Mouse (Mus musculus): ENCODE measurements around the gene Ache. TPM values are rescaled to one million over a fixed set of nuclear protein-coding genes. Genes with fewer than 3 reads are reported as not detected.

The Ache gene
- polyA plus RNA-seq, 1 experiment from 2014 or later = 56.7 TPM

DNA sequence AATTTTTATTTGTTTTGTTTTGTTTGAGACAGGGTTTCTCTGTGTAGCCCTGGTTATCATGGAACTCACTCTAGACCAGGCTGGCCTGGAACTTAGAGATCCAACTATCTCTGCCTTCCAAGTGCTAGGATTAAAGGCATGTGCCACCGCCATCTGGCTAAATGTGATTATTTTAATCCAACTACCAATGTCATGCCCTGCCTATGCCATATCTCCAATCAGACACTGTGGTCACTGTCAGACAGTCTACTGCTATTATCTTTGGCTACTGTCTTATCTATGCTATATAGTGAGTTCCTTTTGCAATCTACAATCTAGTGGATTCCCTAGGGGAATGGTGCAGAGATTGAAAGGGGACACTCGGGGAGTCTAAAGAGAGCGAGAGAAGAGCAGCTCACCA lies 33.7 kb downstream of the Ache start:
- Histone ChIP-seq H3K4me1 (replicated peaks; ENCODE audit: control insufficient read depth, insufficient read depth, low read length) (no peaks in the 10 kb centered on the region), H3K27me3 (ENCODE audit: control insufficient read depth, insufficient read depth, low read length) (no peaks in the 10 kb centered on the region), H3K9ac (no peak overlapping the region), H3K27ac (no peak overlapping the region), H3K9me3 (ENCODE audit: control insufficient read depth, low read length) (no peaks in the 10 kb centered on the region), H3K36me3 (replicated peaks; ENCODE audit: control insufficient read depth, insufficient read depth) (peaks cover 70% of the 10 kb centered on the region), H3K4me3 (replicated peaks; ENCODE audit: low read length) (no peak overlapping the region), H3K4me2 (replicated peaks) (no peak overlapping the region)
- DNase-seq (ENCODE audit: low spot score) (no peak), ATAC-seq (ENCODE audit: low FRiP score) (no peak)
- WGBS = 94% methylated on average over 3 of the region's 3 CpGs

DNA sequence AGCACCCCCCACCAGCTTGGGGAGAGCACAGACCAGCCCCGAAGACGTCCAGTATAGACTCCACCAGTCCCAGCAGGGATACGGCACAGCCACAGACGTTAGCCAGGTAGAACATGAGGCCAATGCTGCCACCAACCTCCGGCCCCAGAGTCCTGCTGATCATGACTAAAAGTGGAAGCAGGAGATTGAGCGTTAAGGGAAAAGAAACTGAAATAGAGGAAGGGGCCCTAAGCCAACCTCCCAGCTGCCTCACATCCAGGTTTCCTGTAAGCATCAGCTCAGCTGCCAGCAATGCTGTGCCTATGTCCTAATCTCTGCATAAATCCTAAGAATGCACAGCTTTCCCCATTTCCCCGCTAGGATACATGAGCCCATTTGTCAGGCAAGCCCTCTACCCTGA lies 43.6 kb downstream of the Ache start:
- Histone ChIP-seq H3K27ac (no peak overlapping the region), H3K9me3 (ENCODE audit: control insufficient read depth, low read length) (no peaks in the 10 kb centered on the region), H3K9ac (no peak overlapping the region), H3K4me2 (replicated peaks) (no peak overlapping the region), H3K36me3 (replicated peaks; ENCODE audit: control insufficient read depth, insufficient read depth) (peaks cover 30% of the 10 kb centered on the region), H3K4me1 (replicated peaks; ENCODE audit: control insufficient read depth, insufficient read depth, low read length) (peaks cover 8% of the 10 kb centered on the region), H3K4me3 (replicated peaks; ENCODE audit: low read length) (no peak overlapping the region), H3K27me3 (ENCODE audit: control insufficient read depth, insufficient read depth, low read length) (no peaks in the 10 kb centered on the region)
- WGBS = 86% methylated on average over 7 of the region's 7 CpGs
- no peak for ATAC-seq (ENCODE audit: low FRiP score)
- DNase-seq (ENCODE audit: low spot score) = no peak

DNA sequence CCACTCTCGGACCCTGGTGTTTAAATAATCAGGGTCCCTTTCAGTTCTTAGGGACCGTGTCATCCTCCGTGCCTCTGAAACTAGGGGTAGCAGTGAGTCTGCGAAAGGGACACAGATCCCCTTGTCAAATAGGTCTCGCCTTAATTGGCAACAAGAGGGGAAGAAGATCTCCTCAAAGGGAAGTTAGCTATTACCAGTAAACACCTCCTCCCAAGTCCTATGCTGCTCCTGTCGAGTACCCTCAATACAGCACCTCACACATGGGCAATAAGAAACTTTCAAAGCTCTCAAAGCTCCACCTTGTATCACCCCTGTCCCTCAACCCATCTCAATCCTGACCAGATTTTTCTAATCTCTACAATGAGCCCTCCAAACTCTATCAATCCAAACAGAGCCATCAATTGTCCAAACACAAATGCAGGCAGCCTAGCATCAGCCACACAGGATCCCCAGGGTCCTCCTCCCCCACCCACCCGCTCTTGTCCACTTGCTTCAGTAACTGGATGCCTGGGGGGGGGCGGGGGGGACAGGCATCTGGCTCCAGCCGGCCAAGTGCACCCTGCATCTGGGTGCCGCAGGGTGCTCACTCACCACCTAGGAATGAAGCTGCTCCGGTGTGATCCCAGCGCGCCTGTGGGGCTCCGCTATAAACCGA lies 45.7 kb downstream of the Ache start:
- H3K4me2 ChIP-seq (replicated peaks) = peak overlapping the region; percentile 70
- DNase-seq (ENCODE audit: low spot score) = peak; percentile 26
- peaks cover 12% of the 10 kb centered on the region; the same call in 1 of the 2 replicates for H3K36me3 ChIP-seq (replicated peaks; ENCODE audit: control insufficient read depth, insufficient read depth)
- peak overlapping the region; percentile 76 for H3K27ac ChIP-seq
- H3K9me3 ChIP-seq (ENCODE audit: control insufficient read depth, low read length) = no peaks in the 10 kb centered on the region
- no peak; the same call in 1 of the 2 replicates for ATAC-seq (ENCODE audit: low FRiP score)
- peak overlapping the region; percentile 81 for H3K9ac ChIP-seq
- WGBS = 18% methylated on average over 15 of the region's 15 CpGs
- peaks cover 13% of the 10 kb centered on the region for H3K4me1 ChIP-seq (replicated peaks; ENCODE audit: control insufficient read depth, insufficient read depth, low read length)
- peak overlapping the region; percentile 59 for H3K4me3 ChIP-seq (replicated peaks; ENCODE audit: low read length)
- no peaks in the 10 kb centered on the region for H3K27me3 ChIP-seq (ENCODE audit: control insufficient read depth, insufficient read depth, low read length)

DNA sequence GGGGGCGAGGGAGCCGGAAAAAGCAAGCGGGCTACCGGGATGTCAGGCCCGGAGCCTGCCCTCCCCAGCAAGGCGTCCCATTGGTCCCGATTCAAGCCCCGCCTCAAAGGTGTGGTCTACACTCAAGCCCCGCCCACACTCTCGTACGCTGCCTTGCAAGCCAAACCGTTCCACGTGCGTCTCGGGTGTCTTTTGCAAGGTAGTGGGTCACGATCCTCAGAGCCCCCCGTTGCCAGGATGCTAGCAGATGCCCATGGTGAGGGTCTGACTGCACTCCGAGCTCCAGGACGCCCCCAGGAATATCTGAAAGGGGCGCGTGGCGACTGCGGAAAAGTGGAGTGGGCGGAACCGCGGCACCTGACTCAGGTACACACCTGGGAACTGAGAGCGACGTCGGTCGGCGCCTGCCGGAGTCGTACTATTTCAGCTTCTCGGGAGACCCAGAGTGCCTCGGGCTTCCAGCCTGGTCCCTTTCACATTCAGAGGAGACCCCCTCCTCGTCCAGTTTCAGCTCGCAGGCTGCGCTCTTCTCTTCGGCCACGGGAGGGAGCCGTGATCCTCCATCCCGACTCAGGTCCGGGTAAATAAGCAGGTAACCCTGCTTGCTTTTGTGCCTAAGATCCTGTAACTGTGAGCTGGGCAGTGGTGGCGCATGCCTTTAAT lies 46.3 kb downstream of the Ache start, which contains the start of gene Slc12a9:
TSS of gene Slc12a9 (minus strand) at position 86 of the 663 bp plus-strand sequence.
- DNase-seq (ENCODE audit: low spot score) (peak; percentile 96), ATAC-seq (ENCODE audit: low FRiP score) (peak; percentile 91)
- WGBS = under 1% methylated on average over 44 of the region's 44 CpGs
- Histone ChIP-seq H3K9me3 (ENCODE audit: control insufficient read depth, low read length) (no peaks in the 10 kb centered on the region), H3K27ac (peak within 1 kb of the TSS; percentile 76), H3K4me2 (replicated peaks) (peak within 1 kb of the TSS; percentile 70), H3K4me3 (replicated peaks; ENCODE audit: low read length) (peak within 1 kb of the TSS; percentile 59), H3K9ac (peak within 1 kb of the TSS; percentile 81), H3K27me3 (ENCODE audit: control insufficient read depth, insufficient read depth, low read length) (no peaks in the 10 kb centered on the region), H3K36me3 (replicated peaks; ENCODE audit: control insufficient read depth, insufficient read depth) (peaks cover 6% of the 10 kb centered on the region; the same call in 1 of the 2 replicates), H3K4me1 (replicated peaks; ENCODE audit: control insufficient read depth, insufficient read depth, low read length) (peaks cover 13% of the 10 kb centered on the region)

GRCm38 (mm10) chr5:137334317-137334716 lies 47.0 kb downstream of the Ache start:
- peak overlapping the region; percentile 70 for H3K4me2 ChIP-seq (replicated peaks)
- H3K27me3 ChIP-seq (ENCODE audit: control insufficient read depth, insufficient read depth, low read length) = no peaks in the 10 kb centered on the region
- H3K36me3 ChIP-seq (replicated peaks; ENCODE audit: control insufficient read depth, insufficient read depth) = peaks cover 4% of the 10 kb centered on the region; the same call in 1 of the 2 replicates
- no peak for ATAC-seq (ENCODE audit: low FRiP score)
- no peaks in the 10 kb centered on the region for H3K9me3 ChIP-seq (ENCODE audit: control insufficient read depth, low read length)
- no peak overlapping the region for H3K4me3 ChIP-seq (replicated peaks; ENCODE audit: low read length)
- H3K4me1 ChIP-seq (replicated peaks; ENCODE audit: control insufficient read depth, insufficient read depth, low read length) = peaks cover 20% of the 10 kb centered on the region
- H3K27ac ChIP-seq = no peak overlapping the region; the same call in 1 of the 2 replicates
- no peak for DNase-seq (ENCODE audit: low spot score)
- no peak overlapping the region for H3K9ac ChIP-seq
- WGBS = 55% methylated on average over 10 of the region's 10 CpGs

DNA sequence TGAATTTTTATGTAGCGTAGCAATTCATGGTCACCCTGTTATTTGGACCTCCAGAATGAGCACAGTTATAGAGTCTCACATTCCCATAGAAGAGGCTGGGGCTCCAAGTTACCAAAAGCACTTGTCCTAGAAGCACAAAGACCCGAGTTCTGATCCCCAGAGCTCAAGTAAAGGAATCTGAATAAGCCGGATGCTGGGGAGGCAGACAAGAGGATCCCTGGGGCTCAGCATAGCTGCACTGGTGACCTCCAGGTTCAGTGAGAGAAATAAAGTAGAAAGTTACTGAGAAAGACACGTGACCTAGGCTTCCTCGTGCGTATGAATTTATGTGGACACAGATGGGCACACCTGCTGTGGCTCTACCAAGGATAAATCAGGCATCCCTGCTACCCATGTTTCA lies 47.7 kb downstream of the Ache start:
- Histone ChIP-seq H3K27ac (no peak overlapping the region), H3K4me3 (replicated peaks; ENCODE audit: low read length) (no peak overlapping the region), H3K9ac (no peak overlapping the region), H3K9me3 (ENCODE audit: control insufficient read depth, low read length) (no peaks in the 10 kb centered on the region), H3K4me1 (replicated peaks; ENCODE audit: control insufficient read depth, insufficient read depth, low read length) (peaks cover 26% of the 10 kb centered on the region), H3K27me3 (ENCODE audit: control insufficient read depth, insufficient read depth, low read length) (no peaks in the 10 kb centered on the region), H3K4me2 (replicated peaks) (no peak overlapping the region), H3K36me3 (replicated peaks; ENCODE audit: control insufficient read depth, insufficient read depth) (peaks cover 3% of the 10 kb centered on the region; the same call in 1 of the 2 replicates)
- DNase-seq (ENCODE audit: low spot score) = no peak
- ATAC-seq (ENCODE audit: low FRiP score) = no peak
- 67% methylated on average over 6 of the region's 6 CpGs for WGBS

DNA sequence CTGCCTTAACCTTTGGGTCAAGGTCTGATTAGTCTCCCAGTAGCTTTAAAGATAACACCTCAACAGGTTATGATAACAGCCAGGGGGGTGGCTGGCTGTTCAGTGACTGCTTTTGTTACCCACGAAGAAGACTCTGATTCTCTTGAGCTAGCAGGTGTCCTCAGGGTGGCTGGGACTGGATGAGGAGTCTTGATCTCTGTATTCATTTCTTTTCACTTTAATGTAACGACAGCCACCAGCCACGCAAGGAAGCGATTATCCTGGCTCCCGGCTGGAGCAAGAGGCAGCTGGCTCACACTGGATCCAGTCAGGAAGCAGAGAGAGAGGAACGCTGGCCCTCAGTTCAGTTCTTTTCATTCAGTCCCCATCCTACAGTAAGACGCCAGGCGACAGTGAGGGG lies 49.9 kb downstream of the Ache start:
- ATAC-seq (ENCODE audit: low FRiP score) = no peak
- no peaks in the 10 kb centered on the region for H3K9me3 ChIP-seq (ENCODE audit: control insufficient read depth, low read length)
- H3K4me3 ChIP-seq (replicated peaks; ENCODE audit: low read length) = no peak overlapping the region
- no peaks in the 10 kb centered on the region for H3K27me3 ChIP-seq (ENCODE audit: control insufficient read depth, insufficient read depth, low read length)
- H3K36me3 ChIP-seq (replicated peaks; ENCODE audit: control insufficient read depth, insufficient read depth) = no peaks in the 10 kb centered on the region
- no peak overlapping the region for H3K4me2 ChIP-seq (replicated peaks)
- no peak for DNase-seq (ENCODE audit: low spot score)
- H3K4me1 ChIP-seq (replicated peaks; ENCODE audit: control insufficient read depth, insufficient read depth, low read length) = peaks cover 25% of the 10 kb centered on the region
- 0 out of 2 replicates have a peak overlapping the region, but pooled peaks have one; percentile 38 for H3K9ac ChIP-seq
- H3K27ac ChIP-seq = no peak overlapping the region
- 66% methylated on average over 8 of the region's 8 CpGs for WGBS

DNA sequence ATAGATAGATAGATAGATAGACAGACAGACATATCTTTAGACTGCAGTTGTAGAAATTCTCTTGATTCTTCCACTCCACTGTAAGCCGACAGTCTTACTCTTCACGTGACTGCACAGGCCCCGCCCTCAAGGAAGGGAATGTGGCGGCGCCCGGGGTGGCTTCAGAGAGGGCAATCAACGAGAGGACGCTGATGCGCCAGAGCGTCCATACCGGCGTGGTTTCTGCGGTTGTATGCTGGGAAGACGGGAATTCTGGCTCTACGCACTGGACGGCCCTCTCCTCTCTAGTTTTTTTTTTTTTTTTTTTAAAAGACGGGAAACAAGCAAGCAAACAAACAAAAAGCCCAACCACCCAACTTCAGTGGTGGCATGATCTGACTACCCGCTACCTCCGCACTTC lies 50.9 kb downstream of the Ache start:
- Histone ChIP-seq H3K27ac (peak overlapping the region; percentile 91), H3K27me3 (ENCODE audit: control insufficient read depth, insufficient read depth, low read length) (no peaks in the 10 kb centered on the region), H3K9me3 (ENCODE audit: control insufficient read depth, low read length) (no peaks in the 10 kb centered on the region), H3K9ac (peak overlapping the region; percentile 62), H3K4me3 (replicated peaks; ENCODE audit: low read length) (peak overlapping the region; percentile 40), H3K4me1 (replicated peaks; ENCODE audit: control insufficient read depth, insufficient read depth, low read length) (peaks cover 18% of the 10 kb centered on the region), H3K4me2 (replicated peaks) (peak overlapping the region; percentile 87), H3K36me3 (replicated peaks; ENCODE audit: control insufficient read depth, insufficient read depth) (no peaks in the 10 kb centered on the region)
- DNase-seq (ENCODE audit: low spot score) (peak; percentile 88), ATAC-seq (ENCODE audit: low FRiP score) (peak; percentile 86)
- under 1% methylated on average over 18 of the region's 19 CpGs for WGBS

GRCm38 (mm10) chr5:137338663-137339289 lies 51.5 kb downstream of the Ache start:
- H3K36me3 ChIP-seq (replicated peaks; ENCODE audit: control insufficient read depth, insufficient read depth) = no peaks in the 10 kb centered on the region
- ATAC-seq (ENCODE audit: low FRiP score) = peak; percentile 14
- H3K4me3 ChIP-seq (replicated peaks; ENCODE audit: low read length) = peak overlapping the region; percentile 40
- H3K27ac ChIP-seq = peak overlapping the region; percentile 91
- DNase-seq (ENCODE audit: low spot score) = peak; percentile 67
- H3K9ac ChIP-seq = peak overlapping the region; percentile 62
- H3K9me3 ChIP-seq (ENCODE audit: control insufficient read depth, low read length) = no peaks in the 10 kb centered on the region
- 2% methylated on average over 11 of the region's 11 CpGs for WGBS
- H3K4me2 ChIP-seq (replicated peaks) = peak overlapping the region; percentile 87
- no peaks in the 10 kb centered on the region for H3K27me3 ChIP-seq (ENCODE audit: control insufficient read depth, insufficient read depth, low read length)
- H3K4me1 ChIP-seq (replicated peaks; ENCODE audit: control insufficient read depth, insufficient read depth, low read length) = peaks cover 18% of the 10 kb centered on the region
